Mouse (Mus musculus): ENCODE results near the gene P3h2.

The P3h2 gene

GRCm38 (mm10) chr16:25983635-25984034 is 121.9 kb downstream of the P3h2 start:
- no peak for DNase-seq (ENCODE audit: low spot score in 2 of 2)

GRCm38 (mm10) chr16:25979037-25979436 is 126.5 kb downstream of the P3h2 start:
- no peak for DNase-seq (ENCODE audit: low spot score in 2 of 2)

- DNase-seq (ENCODE audit: low spot score in 2 of 2) = no peak
These were observed 128.4 kb downstream of the P3h2 start for GRCm38 (mm10) chr16:25977210-25977609.

GRCm38 (mm10) chr16:25971285-25971684 is 134.3 kb downstream of the P3h2 start:
- no peak for DNase-seq (ENCODE audit: low spot score in 2 of 2)

GRCm38 (mm10) chr16:25970720-25971119 is 134.9 kb downstream of the P3h2 start:
- no peak for DNase-seq (ENCODE audit: low spot score in 2 of 2)

- DNase-seq (ENCODE audit: low spot score in 2 of 2) = no peak
These were observed 135.4 kb downstream of the P3h2 start for GRCm38 (mm10) chr16:25970193-25970592.

GRCm38 (mm10) chr16:25967297-25967696 is 138.3 kb downstream of the P3h2 start:
- DNase-seq (ENCODE audit: low spot score in 2 of 2) = peak; percentile 32 to 69

GRCm38 (mm10) chr16:25963856-25964255 is 141.7 kb downstream of the P3h2 start:
- DNase-seq (ENCODE audit: low spot score in 2 of 2) = peak in 1 of 2 experiments; percentile 37

GRCm38 (mm10) chr16:25960345-25960744 is 145.2 kb downstream of the P3h2 start:
- DNase-seq (ENCODE audit: low spot score in 2 of 2) = peak; percentile 18 to 20

- no peak for DNase-seq (ENCODE audit: low spot score in 2 of 2)
These were observed 145.7 kb downstream of the P3h2 start for GRCm38 (mm10) chr16:25959929-25960328.

GRCm38 (mm10) chr16:25958650-25959238 is 146.8 kb downstream of the P3h2 start:
- DNase-seq (ENCODE audit: low spot score in 2 of 2) = no peak

- DNase-seq (ENCODE audit: low spot score in 2 of 2) = no peak
These were observed 147.4 kb downstream of the P3h2 start for GRCm38 (mm10) chr16:25958213-25958612.

GRCm38 (mm10) chr16:25956831-25957230 is 148.8 kb downstream of the P3h2 start:
- DNase-seq (ENCODE audit: low spot score in 2 of 2) = no peak

GRCm38 (mm10) chr16:25954614-25955013 is 151.0 kb downstream of the P3h2 start:
- DNase-seq (ENCODE audit: low spot score in 2 of 2) = no peak

- no peak for DNase-seq (ENCODE audit: low spot score in 2 of 2)
These were observed 152.2 kb downstream of the P3h2 start for GRCm38 (mm10) chr16:25953359-25953758.

- no peak for DNase-seq (ENCODE audit: low spot score in 2 of 2)
These were observed 153.6 kb downstream of the P3h2 start for GRCm38 (mm10) chr16:25952005-25952404.

GRCm38 (mm10) chr16:25948067-25948466 is 157.5 kb downstream of the P3h2 start:
- DNase-seq (ENCODE audit: low spot score in 2 of 2) = no peak

- no peak for DNase-seq (ENCODE audit: low spot score in 2 of 2)
These were observed 160.2 kb downstream of the P3h2 start for GRCm38 (mm10) chr16:25945151-25945955.

GRCm38 (mm10) chr16:25942261-25942660 is 163.3 kb downstream of the P3h2 start:
- no peak for DNase-seq (ENCODE audit: low spot score in 2 of 2)

GRCm38 (mm10) chr16:25934181-25934580 is 171.4 kb downstream of the P3h2 start:
- no peak for DNase-seq (ENCODE audit: low spot score in 2 of 2)

- no peak for DNase-seq (ENCODE audit: low spot score in 2 of 2)
These were observed 193.4 kb downstream of the P3h2 start for GRCm38 (mm10) chr16:25912185-25912584.
